Mouse (Mus musculus) heart, embryonic 11.5 days (tissue): ENCODE data around the gene Haghl. TPM values are rescaled to one million over a fixed set of nuclear protein-coding genes. Genes with fewer than 3 reads are reported as not detected.
A peak's percentile ranks its signal among the peaks of the same experiment; 100 is the strongest.

Source experiments
- ATAC-seq: fragments of 200-750 bp; cut with Nextera tagmentation; replicated peaks from 2 replicates; pipeline ENCODE4 v1.8.0; 2017; ENCODE audit warnings: moderate library complexity; ENCODE audit not compliant: insufficient number of reproducible peaks, low FRiP score, low TSS enrichment
- H3K27ac ChIP-seq: fragments of 300-500 bp; sonication (generic); 2 replicates; pipeline ENCODE4 v1.5.1; 2014; ENCODE audit warnings: mild to moderate bottlenecking, low read depth, low read length
- H3K27me3 ChIP-seq: fragments of 300-500 bp; sonication (generic); 2 replicates; pipeline ENCODE4 v1.6.1; 2014; ENCODE audit warnings: mild to moderate bottlenecking, low read length, mixed read lengths; ENCODE audit not compliant: control insufficient read depth, insufficient read depth
- H3K36me3 ChIP-seq: fragments of 300-500 bp; sonication (generic); 2 replicates; pipeline ENCODE4 v1.6.1; 2014; ENCODE audit warnings: mild to moderate bottlenecking, low read length, moderate library complexity, mixed read lengths; ENCODE audit not compliant: control insufficient read depth, insufficient read depth
- H3K4me1 ChIP-seq: fragments of 300-500 bp; sonication (generic); 2 replicates; pipeline ENCODE4 v1.6.1; 2014; ENCODE audit warnings: low read length; ENCODE audit not compliant: control insufficient read depth, insufficient read depth
- H3K4me2 ChIP-seq: fragments of 300-500 bp; sonication (generic); 2 replicates; pipeline ENCODE4 v1.6.1; 2014; ENCODE audit warnings: mild to moderate bottlenecking, moderate library complexity
- H3K4me3 ChIP-seq: fragments of 300-500 bp; sonication (generic); 2 replicates; pipeline ENCODE4 v1.5.1; 2014; ENCODE audit warnings: low read depth, low read length
- H3K9ac ChIP-seq: fragments of 300-500 bp; sonication (generic); 2 replicates; pipeline ENCODE4 v1.6.1; 2014; ENCODE audit warnings: mild to moderate bottlenecking, low read depth, low read length, moderate library complexity
- H3K9me3 ChIP-seq: fragments of 300-500 bp; sonication (generic); replicated peaks from 2 replicates; pipeline ENCODE4 v1.6.1; 2016; ENCODE audit warnings: low read length; ENCODE audit not compliant: control insufficient read depth
- WGBS: fragments of 180-500 bp; shearing (Covaris S2); extraction: QIAGEN DNeasy Blood & Tissue Kit; methylation state at CpG from one replicate; pipeline ENCODE4 v1.1.7; 2014; ENCODE audit not compliant: insufficient replicate concordance; 5-methylcytosine and 5-hydroxymethylcytosine counted together
- polyA plus RNA-seq: library from polyadenylated mRNA; unstranded; fragments of >200 nt; fragmentation: Nextera tagmentation; extraction: Ambion mirVana; gene quantifications from 2 replicates; pipeline ENCODE4 v1.2.1, GENCODE M21; 2014

Gene Haghl
- polyA plus RNA-seq, 1 experiment from 2014 or later: 52.3 TPM

- no peak for ATAC-seq
- WGBS: 58% methylated on average over 17 of the region's 17 CpGs
- H3K9me3 ChIP-seq: no peaks in the 10 kb centered on the region
- H3K36me3 ChIP-seq: peaks cover 11% of the 10 kb centered on the region
- H3K4me1 ChIP-seq: peaks cover 21% of the 10 kb centered on the region
- peaks cover 22% of the 10 kb centered on the region for H3K27me3 ChIP-seq
- no peak overlapping the region for H3K27ac ChIP-seq
- H3K4me3 ChIP-seq: peak overlapping the region; percentile 70
- H3K4me2 ChIP-seq: peak overlapping the region; percentile 97
- 0 out of 2 replicates have a peak overlapping the region, but pooled peaks have one; percentile 12 for H3K9ac ChIP-seq
These were observed 39.1 kb upstream of the Haghl start for GRCm38 (mm10) chr17:25824362-25825142.

GRCm38 (mm10) chr17:25823452-25823851, 38.0 kb upstream of the Haghl start, which contains the start of gene Wdr24:
Gene Wdr24 (plus strand): TSS chr17:25823627.
- no peak for ATAC-seq
- H3K4me3 ChIP-seq: peak within 1 kb of the TSS; percentile 70
- peaks cover 33% of the 10 kb centered on the region for H3K27me3 ChIP-seq
- H3K4me1 ChIP-seq: peaks cover 21% of the 10 kb centered on the region
- peak within 1 kb of the TSS; percentile 35; the same call in 1 of the 2 replicates for H3K27ac ChIP-seq
- H3K9me3 ChIP-seq: no peaks in the 10 kb centered on the region
- peak within 1 kb of the TSS; percentile 83 for H3K9ac ChIP-seq
- H3K36me3 ChIP-seq: peaks cover 11% of the 10 kb centered on the region
- WGBS: under 1% methylated on average over 18 of the region's 18 CpGs
- peak within 1 kb of the TSS; percentile 97 for H3K4me2 ChIP-seq

GRCm38 (mm10) chr17:25818851-25819780, 33.6 kb upstream of the Haghl start:
- WGBS: 6% methylated on average over 46 of the region's 46 CpGs
- H3K9me3 ChIP-seq: no peaks in the 10 kb centered on the region
- no peak overlapping the region for H3K27ac ChIP-seq
- no peaks in the 10 kb centered on the region for H3K36me3 ChIP-seq
- H3K27me3 ChIP-seq: peaks cover 63% of the 10 kb centered on the region
- no peak overlapping the region for H3K9ac ChIP-seq
- 0 out of 2 replicates have a peak, but pooled peaks have one; percentile 26 for ATAC-seq
- peaks cover 8% of the 10 kb centered on the region for H3K4me1 ChIP-seq
- H3K4me2 ChIP-seq: peak overlapping the region; percentile 35
- peak overlapping the region; percentile 12 for H3K4me3 ChIP-seq

GRCm38 (mm10) chr17:25817662-25818061, 32.2 kb upstream of the Haghl start:
- H3K36me3 ChIP-seq: no peaks in the 10 kb centered on the region
- peaks cover 4% of the 10 kb centered on the region; the same call in 1 of the 2 replicates for H3K4me1 ChIP-seq
- no peak overlapping the region for H3K4me2 ChIP-seq
- no peak overlapping the region for H3K9ac ChIP-seq
- peaks cover 70% of the 10 kb centered on the region for H3K27me3 ChIP-seq
- no peaks in the 10 kb centered on the region for H3K9me3 ChIP-seq
- 72% methylated on average over 11 of the region's 11 CpGs for WGBS
- ATAC-seq: no peak
- no peak overlapping the region for H3K27ac ChIP-seq
- H3K4me3 ChIP-seq: no peak overlapping the region

- H3K9ac ChIP-seq: no peak overlapping the region
- H3K36me3 ChIP-seq: no peaks in the 10 kb centered on the region
- ATAC-seq: no peak
- no peak overlapping the region for H3K4me2 ChIP-seq
- H3K27ac ChIP-seq: no peak overlapping the region
- H3K4me1 ChIP-seq: peaks cover 9% of the 10 kb centered on the region
- under 1% methylated on average over 18 of the region's 20 CpGs for WGBS
- H3K4me3 ChIP-seq: no peak overlapping the region
- peaks cover 80% of the 10 kb centered on the region for H3K27me3 ChIP-seq
- H3K9me3 ChIP-seq: no peaks in the 10 kb centered on the region
These were observed 28.0 kb upstream of the Haghl start for GRCm38 (mm10) chr17:25813471-25813870.

GRCm38 (mm10) chr17:25810890-25811289, 25.4 kb upstream of the Haghl start:
- Histone ChIP-seq H3K9ac (no peak overlapping the region), H3K4me2 (no peak overlapping the region), H3K4me3 (no peak overlapping the region), H3K9me3 (no peaks in the 10 kb centered on the region), H3K36me3 (no peaks in the 10 kb centered on the region), H3K4me1 (peaks cover 9% of the 10 kb centered on the region), H3K27me3 (peaks cover 68% of the 10 kb centered on the region), H3K27ac (no peak overlapping the region)
- no peak for ATAC-seq
- WGBS: 66% methylated on average over 4 of the region's 4 CpGs

- ATAC-seq: peak; percentile 12; the same call in 1 of the 2 replicates
- H3K9ac ChIP-seq: peak overlapping the region; percentile 60
- peaks cover 9% of the 10 kb centered on the region for H3K4me1 ChIP-seq
- H3K4me2 ChIP-seq: peak overlapping the region; percentile 98
- peak overlapping the region; percentile 69 for H3K4me3 ChIP-seq
- H3K27ac ChIP-seq: no peak overlapping the region
- peaks cover 62% of the 10 kb centered on the region for H3K27me3 ChIP-seq
- 7% methylated on average over 24 of the region's 25 CpGs for WGBS
- H3K9me3 ChIP-seq: no peaks in the 10 kb centered on the region
- no peaks in the 10 kb centered on the region for H3K36me3 ChIP-seq
These were observed 24.3 kb upstream of the Haghl start for GRCm38 (mm10) chr17:25809606-25810340.
